Mouse (Mus musculus) liver, adult 2 months (tissue): Measurements from ENCODE around the gene Capn5.

ENCODE experiments used
- CTCF ChIP-seq: fragments of 200-500 bp; IDR thresholded peaks from 2 replicates; pipeline ENCODE4 v1.5.1; 2011; ENCODE audit warnings: low read depth, low read length, control low read depth
- POLR2A ChIP-seq: fragments of 200-500 bp; IDR thresholded peaks from 2 replicates; pipeline ENCODE4 v1.6.1; 2011; ENCODE audit warnings: low read length, control low read depth; ENCODE audit not compliant: insufficient read depth; ENCODE audit errors: extremely low read depth

DNA sequence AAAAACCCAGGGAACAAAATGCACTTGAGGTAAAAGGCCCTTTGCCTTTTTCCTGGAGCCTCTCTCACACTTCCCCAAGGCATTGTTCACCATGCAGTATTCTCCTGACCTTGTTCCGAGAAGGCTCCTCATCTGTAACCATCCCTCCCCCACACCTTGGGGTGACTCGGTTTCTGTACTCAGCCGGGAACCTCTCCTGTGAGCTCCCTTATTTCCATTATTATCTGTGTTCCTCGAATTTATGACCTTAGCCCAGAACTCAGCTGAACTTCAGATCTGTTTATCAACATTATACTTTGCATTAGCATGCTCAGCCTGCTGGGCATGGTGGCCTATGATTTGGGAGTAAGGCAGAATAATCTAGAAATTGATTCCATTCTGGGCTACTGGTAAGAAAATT is 24.9 kb upstream of the Capn5 start:
- TF ChIP-seq CTCF (no peak), POLR2A (no peak)
